8 mouse cellular contexts compared by ENCODE assay signal in genomic region chrX:20828934-20829333, GRCm38 (mm10). TPM values are rescaled to one million over a fixed set of nuclear protein-coding genes. Genes with fewer than 3 reads are reported as not detected.
DNase-seq lines count a peak whose midpoint lies in the region; ATAC-seq and TF ChIP-seq lines count a peak whose summit lies in the region.

No protein-coding gene starts in this region.

- H3K4me1 ChIP-seq in embryonic facial prominence, embryonic 10.5 days = no peaks in the 10 kb centered on the region
- H3K4me1 ChIP-seq in heart, embryonic 13.5 days = no peaks in the 10 kb centered on the region
- H3K4me1 ChIP-seq in kidney, postnatal 0 days (replicated peaks; ENCODE audit: insufficient read depth, low read length) = no peaks in the 10 kb centered on the region
- no peaks in the 10 kb centered on the region for H3K4me1 ChIP-seq in liver, postnatal 0 days (ENCODE audit: insufficient read depth)

- H3K9me3 ChIP-seq in embryonic facial prominence, embryonic 10.5 days = no peaks in the 10 kb centered on the region
- H3K9me3 ChIP-seq in heart, embryonic 13.5 days = no peaks in the 10 kb centered on the region
- no peaks in the 10 kb centered on the region for H3K9me3 ChIP-seq in kidney, postnatal 0 days (replicated peaks; ENCODE audit: low read length)
- H3K9me3 ChIP-seq in liver, postnatal 0 days (ENCODE audit: low read length) = no peaks in the 10 kb centered on the region

- H3K9ac ChIP-seq in heart, embryonic 13.5 days = no peak overlapping the region
- no peak overlapping the region for H3K9ac ChIP-seq in kidney, postnatal 0 days (ENCODE audit: low read depth, low read length)
- H3K9ac ChIP-seq in liver, postnatal 0 days (replicated peaks) = no peak overlapping the region

- H3K4me2 ChIP-seq in heart, embryonic 13.5 days = peak overlapping the region; percentile 30; the same call in 1 of the 2 replicates
- no peak overlapping the region for H3K4me2 ChIP-seq in kidney, postnatal 0 days (ENCODE audit: low read length)
- H3K4me2 ChIP-seq in liver, postnatal 0 days (ENCODE audit: low read depth, low read length) = no peak overlapping the region

- H3K36me3 ChIP-seq in embryonic facial prominence, embryonic 10.5 days (replicated peaks) = no peaks in the 10 kb centered on the region
- H3K36me3 ChIP-seq in heart, embryonic 13.5 days = no peaks in the 10 kb centered on the region
- H3K36me3 ChIP-seq in kidney, postnatal 0 days (ENCODE audit: insufficient read depth, low read length) = no peaks in the 10 kb centered on the region
- H3K36me3 ChIP-seq in liver, postnatal 0 days (replicated peaks; ENCODE audit: insufficient read depth, low read length) = no peaks in the 10 kb centered on the region

- H3K27me3 ChIP-seq in embryonic facial prominence, embryonic 10.5 days (replicated peaks; ENCODE audit: low read depth, poor library complexity, severe bottlenecking) = no peaks in the 10 kb centered on the region
- no peaks in the 10 kb centered on the region for H3K27me3 ChIP-seq in heart, embryonic 13.5 days (replicated peaks)
- H3K27me3 ChIP-seq in kidney, postnatal 0 days (ENCODE audit: insufficient read depth, low read length) = no peaks in the 10 kb centered on the region
- H3K27me3 ChIP-seq in liver, postnatal 0 days (ENCODE audit: insufficient read depth, low read length) = no peaks in the 10 kb centered on the region

- no peak for TF ChIP-seq EP300 in liver, postnatal 0 days (IDR thresholded peaks at IDR 0.05; ENCODE audit: low read depth)

- 33% methylated on average over 5 of the region's 5 CpGs for WGBS in embryonic facial prominence, embryonic 10.5 days
- WGBS in heart, embryonic 13.5 days = 15% methylated on average over 5 of the region's 5 CpGs
- 20% methylated on average over 5 of the region's 5 CpGs for WGBS in kidney, postnatal 0 days
- 17% methylated on average over 5 of the region's 5 CpGs for WGBS in liver, postnatal 0 days (ENCODE audit: insufficient replicate concordance)

- no peak overlapping the region for H3K27ac ChIP-seq in embryonic facial prominence, embryonic 10.5 days (replicated peaks)
- no peak overlapping the region; the same call in 1 of the 2 replicates for H3K27ac ChIP-seq in heart, embryonic 13.5 days (replicated peaks)
- no peak overlapping the region for H3K27ac ChIP-seq in kidney, postnatal 0 days
- no peak overlapping the region for H3K27ac ChIP-seq in liver, postnatal 0 days (ENCODE audit: low read depth)

- TF ChIP-seq CTCF in kidney, postnatal 0 days (IDR thresholded peaks at IDR 0.05; ENCODE audit: low read depth) = peak; percentile 70
- TF ChIP-seq CTCF in liver, postnatal 0 days (IDR thresholded peaks at IDR 0.05; ENCODE audit: low read depth) = peak; percentile 55

- H3K4me3 ChIP-seq in embryonic facial prominence, embryonic 10.5 days = no peak overlapping the region
- no peak overlapping the region for H3K4me3 ChIP-seq in heart, embryonic 13.5 days
- no peak overlapping the region for H3K4me3 ChIP-seq in kidney, postnatal 0 days (replicated peaks; ENCODE audit: low read depth, low read length)
- no peak overlapping the region for H3K4me3 ChIP-seq in liver, postnatal 0 days (ENCODE audit: low read depth, low read length)

- DNase-seq in A20 (ENCODE audit: low read depth, low spot score) (peak; percentile 20), R1 (ENCODE audit: low read depth, low spot score) (peak; percentile 74)
- peak; percentile 53 for DNase-seq in embryonic facial prominence, embryonic 10.5 days (ENCODE audit: low spot score)
- peak; percentile 90 for DNase-seq in kidney, postnatal 0 days (ENCODE audit: low spot score)
- DNase-seq in liver, postnatal 0 days = peak; percentile 36
- DNase-seq in skeletal muscle tissue, adult 2 months (ENCODE audit: low read depth, low spot score) = peak; percentile 84

- ATAC-seq in heart, embryonic 13.5 days (ENCODE audit: extremely low read depth, insufficient number of reproducible peaks, low FRiP score, low TSS enrichment) = no peak
- peak; percentile 96 for ATAC-seq in kidney, postnatal 0 days (replicated peaks; ENCODE audit: low FRiP score, low read depth)
- peak; percentile 88 for ATAC-seq in liver, postnatal 0 days
- ATAC-seq in CD4-positive, CD25-positive, alpha-beta regulatory T cell, adult 4 months = no peak

RNA-seq across cellular contexts. Expression of gene Araf, which starts 31.3 kb away (rescaled TPM):
- 95.1 and 99.9 TPM in 2 replicates for polyA plus RNA-seq in embryonic facial prominence, embryonic 10.5 days (2016; fragmentation: Nextera tagmentation; extraction: Ambion mirVana)
- polyA plus RNA-seq in heart, embryonic 13.5 days (2015; fragmentation: Nextera tagmentation; extraction: Ambion mirVana) = 90.5 and 108 TPM in 2 replicates
- polyA plus RNA-seq in kidney, postnatal 0 days (2015; fragmentation: Nextera tagmentation; extraction: Ambion mirVana) = 86.6 and 88.3 TPM in 2 replicates
- polyA plus RNA-seq in liver, postnatal 0 days (2015; fragmentation: Nextera tagmentation; extraction: Ambion mirVana) = 36.1 and 37.5 TPM in 2 replicates
- polyA plus RNA-seq in CD4-positive, CD25-positive, alpha-beta regulatory T cell, adult 4 months (2017; shearing (Covaris generic)) = 100 to 1,000 TPM; 114 to 205 TPM

RNA-seq across cellular contexts. Expression of gene Timp1, which starts 41.0 kb away (rescaled TPM):
- polyA plus RNA-seq in embryonic facial prominence, embryonic 10.5 days (2016; fragmentation: Nextera tagmentation; extraction: Ambion mirVana) = 10.8 and 13.4 TPM in 2 replicates
- polyA plus RNA-seq in heart, embryonic 13.5 days (2015; fragmentation: Nextera tagmentation; extraction: Ambion mirVana) = 32.4 and 35.9 TPM in 2 replicates
- polyA plus RNA-seq in kidney, postnatal 0 days (2015; fragmentation: Nextera tagmentation; extraction: Ambion mirVana) = 17.2 TPM in 2 replicates
- polyA plus RNA-seq in liver, postnatal 0 days (2015; fragmentation: Nextera tagmentation; extraction: Ambion mirVana) = 1.7 and 2.2 TPM in 2 replicates
- under 1 TPM in 1 of 2 experiments, not detected in 1; 0.39 TPM for polyA plus RNA-seq in CD4-positive, CD25-positive, alpha-beta regulatory T cell, adult 4 months (2017; shearing (Covaris generic))

Comparison
In these comparisons a context has a peak if more than half of its experiments do, and no peak if none do; other contexts are left out.
1. DNase-seq: peak in every context shown above with its lines; median percentile 90 in kidney, postnatal 0 days; 84 in skeletal muscle tissue, adult 2 months; 74 in R1; 53 in embryonic facial prominence, embryonic 10.5 days; 36 in liver, postnatal 0 days; 20 in A20.
2. ATAC-seq: peak in kidney, postnatal 0 days (single experiment) and liver, postnatal 0 days (single experiment); none in heart, embryonic 13.5 days (single experiment) and CD4-positive, CD25-positive, alpha-beta regulatory T cell, adult 4 months (single experiment).